Mouse (Mus musculus): Measurements from ENCODE around the gene Rab30.

DNA sequence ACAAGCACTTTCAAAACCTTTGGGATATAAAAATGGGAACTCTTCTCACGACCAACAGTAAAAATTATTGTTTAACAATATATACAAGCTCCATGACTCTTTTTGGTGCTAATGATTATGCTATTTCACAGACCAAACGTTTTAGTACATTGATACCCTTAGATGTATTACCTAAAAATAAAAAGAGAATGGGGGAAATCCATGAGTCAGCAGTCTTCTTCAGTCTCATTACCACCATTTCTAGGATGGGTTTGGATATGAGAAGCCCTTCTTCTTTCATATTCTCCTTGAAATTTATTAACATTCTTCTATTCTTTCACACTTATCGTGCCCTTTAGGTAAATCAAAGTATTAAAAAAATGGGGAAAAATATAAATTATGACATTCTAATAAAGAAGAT lies 95.0 kb downstream of the Rab30 start:
- no peak for TF ChIP-seq CTCF (IDR thresholded peaks at IDR 0.05; ENCODE audit: low read depth)
- no peak for TF ChIP-seq EP300 (IDR thresholded peaks at IDR 0.05; ENCODE audit: low read depth)

Data from liver, postnatal 0 days (tissue).